Mouse (Mus musculus) erythroblast, adult 5-6 weeks (primary cell): ENCODE measurements around the gene Amer3. TPM values are rescaled to one million over a fixed set of nuclear protein-coding genes. Genes with fewer than 3 reads are reported as not detected.
"Not testable (repeated sequence)": the region's sequence is repeated elsewhere in the genome, so short reads cannot be mapped to it uniquely, and the experiment has no call there.

Experiments used
- ATAC-seq: replicated peaks from 2 replicates; pipeline ENCODE4 v1.8.0; 2016; ENCODE audit warnings: moderate number of reproducible peaks, mild to moderate bottlenecking, moderate TSS enrichment, inconsistent platforms; ENCODE audit not compliant: poor library complexity, low FRiP score, severe bottlenecking
- total RNA-seq, 2 experiments: library from RNA; stranded (forward) in 1 of 2; stranded (reverse) in 1 of 2; fragments of 150-400 nt in 1 of 2; fragments of 200-764, 138-1000 nt in 1 of 2; gene quantifications; 2 replicates each; pipeline versions ENCODE4 v1.2.3 to v1.2.4; 2015 to 2017; ENCODE audit warnings: low replicate concordance in 2 of 2

The Amer3 gene
- not detected in 2 replicates for total RNA-seq (2015; ENCODE audit: low replicate concordance)
- total RNA-seq (2017; ENCODE audit: low replicate concordance) = 0.56 TPM in 1 of 2 replicates, not detected in the other

DNA sequence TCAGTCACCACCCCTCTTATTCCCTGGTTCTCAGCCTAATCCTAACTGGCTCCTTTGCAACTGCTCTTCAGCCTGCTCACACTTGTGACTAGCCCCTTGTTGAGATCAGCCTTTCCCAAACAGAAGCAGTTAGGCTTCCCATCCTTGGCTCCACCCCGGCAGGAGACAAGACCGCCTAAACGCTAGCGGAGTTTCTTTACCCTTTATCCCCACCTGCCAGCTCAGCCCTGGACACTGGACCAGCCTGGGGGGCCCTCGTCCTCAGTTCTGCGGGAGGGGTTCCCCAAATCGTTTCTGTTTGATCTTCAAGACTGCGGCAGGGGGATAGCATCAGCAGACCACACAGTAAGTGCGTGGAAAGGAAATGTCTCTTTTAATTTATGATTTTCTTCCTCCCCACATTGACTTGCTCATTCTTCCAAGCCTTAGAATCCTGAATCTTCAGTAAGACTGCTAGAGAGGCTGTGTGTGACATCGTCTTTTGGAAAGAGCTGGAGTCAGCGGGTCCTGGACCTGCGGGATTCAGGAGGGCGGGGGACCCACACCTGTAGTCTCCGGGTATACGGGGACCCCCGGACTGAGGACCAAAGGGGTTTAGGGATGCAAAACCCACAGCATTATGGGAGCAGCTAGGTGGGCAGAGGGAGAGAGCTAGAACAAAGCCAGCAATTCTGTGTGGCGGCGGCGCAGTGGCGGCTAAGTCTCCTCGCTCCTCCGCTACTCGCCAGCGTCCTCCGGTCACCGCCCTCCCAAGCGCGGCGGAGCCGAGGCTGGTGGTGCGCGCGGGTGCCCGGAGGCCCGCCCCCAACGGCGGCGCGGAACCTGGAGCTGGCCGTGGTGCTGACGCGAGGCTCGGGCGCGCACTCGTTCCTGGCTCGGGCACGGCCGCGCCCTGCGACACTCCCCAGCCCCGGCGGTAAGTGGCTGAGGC, at the start of gene Amer3:
Gene Amer3, plus strand, starts transcription at position 807 of the 931 bp plus-strand sequence.
- ATAC-seq = no peak

GRCm38 (mm10) chr1:34534574-34534973, 44.9 kb upstream of the Amer3 start:
- ATAC-seq = not testable (repeated sequence)

- not testable (repeated sequence) for ATAC-seq
Measured at GRCm38 (mm10) chr1:34535043-34535698, 44.3 kb upstream of the Amer3 start, which contains the start of gene Cfc1. Gene Cfc1, plus strand, starts transcription at chr1:34535648.

DNA sequence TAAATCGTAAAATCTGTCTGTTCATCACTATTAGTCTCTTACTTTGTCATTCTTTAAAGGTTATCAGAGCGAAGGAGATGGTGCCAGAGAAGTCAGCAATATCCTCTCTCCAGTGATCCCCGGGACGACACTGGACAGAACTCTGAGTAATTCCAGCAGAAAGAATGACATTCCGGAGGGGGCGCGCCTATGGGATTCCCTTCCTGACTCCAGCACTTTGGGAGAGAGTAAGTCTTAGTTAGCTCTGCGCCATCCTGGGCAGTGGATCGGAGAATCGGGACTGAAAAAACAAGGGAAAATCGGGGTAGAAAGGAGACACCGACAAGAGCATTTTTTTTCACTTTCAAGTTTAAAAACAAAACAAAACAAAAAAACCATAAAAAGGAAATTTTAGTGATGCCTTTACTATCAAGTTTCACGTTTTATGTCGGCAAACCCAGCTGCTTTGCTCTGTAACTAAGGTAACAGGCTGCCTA, 43.1 kb upstream of the Amer3 start:
- ATAC-seq = no peak

GRCm38 (mm10) chr1:34536767-34537485, 42.5 kb upstream of the Amer3 start:
- ATAC-seq = no peak

GRCm38 (mm10) chr1:34547074-34547473, 32.4 kb upstream of the Amer3 start:
- no peak for ATAC-seq

DNA sequence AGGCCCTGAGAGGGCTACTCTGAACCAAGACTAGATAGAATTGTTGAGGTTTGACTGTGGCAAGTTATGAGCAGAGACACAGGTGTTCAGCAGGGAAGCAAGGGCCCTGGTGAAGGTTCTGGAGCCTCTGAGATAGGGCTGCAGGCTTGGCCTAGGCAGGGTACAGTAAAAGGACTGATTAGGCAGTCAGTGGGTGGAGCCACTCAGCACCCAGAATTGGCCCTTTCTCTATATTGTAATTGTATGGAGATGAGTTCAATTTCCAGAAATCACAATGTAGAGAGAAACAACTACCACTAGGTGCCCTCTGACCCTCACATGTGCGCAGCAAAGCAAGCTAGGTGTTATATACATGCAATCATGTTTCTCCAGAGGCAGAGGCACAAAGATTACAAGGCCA, 25.8 kb upstream of the Amer3 start:
- ATAC-seq = no peak

- ATAC-seq = no peak
Measured at GRCm38 (mm10) chr1:34554275-34554674, 25.2 kb upstream of the Amer3 start.

GRCm38 (mm10) chr1:34560843-34561242, 18.6 kb upstream of the Amer3 start, which contains the start of gene Prss40:
Gene Prss40, minus strand, starts transcription at chr1:34560943.
- no peak for ATAC-seq

- no peak for ATAC-seq
Measured at GRCm38 (mm10) chr1:34564383-34565045, 14.9 kb upstream of the Amer3 start.

- no peak for ATAC-seq
Measured at GRCm38 (mm10) chr1:34568120-34568519, 11.3 kb upstream of the Amer3 start.

DNA sequence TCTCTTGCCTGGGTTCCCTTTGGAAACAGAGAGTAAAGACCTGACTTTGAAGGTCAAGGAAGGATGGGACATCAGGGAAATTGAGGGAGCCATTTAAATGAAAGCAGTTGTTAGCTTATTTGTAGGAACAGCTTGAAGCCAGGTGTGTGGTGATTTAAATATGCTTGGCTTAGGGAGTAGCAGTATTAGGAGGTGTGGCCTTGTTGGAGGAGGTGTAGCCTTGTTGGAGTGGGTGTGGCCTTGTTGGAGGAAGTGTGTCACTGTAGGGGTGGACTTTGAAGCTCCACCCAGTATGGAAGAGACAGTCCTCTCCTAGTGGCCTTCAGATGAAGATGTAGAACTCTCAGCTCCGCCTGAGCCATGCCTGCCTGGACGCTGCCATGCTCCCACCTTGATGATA, 9.6 kb upstream of the Amer3 start:
- no peak for ATAC-seq

DNA sequence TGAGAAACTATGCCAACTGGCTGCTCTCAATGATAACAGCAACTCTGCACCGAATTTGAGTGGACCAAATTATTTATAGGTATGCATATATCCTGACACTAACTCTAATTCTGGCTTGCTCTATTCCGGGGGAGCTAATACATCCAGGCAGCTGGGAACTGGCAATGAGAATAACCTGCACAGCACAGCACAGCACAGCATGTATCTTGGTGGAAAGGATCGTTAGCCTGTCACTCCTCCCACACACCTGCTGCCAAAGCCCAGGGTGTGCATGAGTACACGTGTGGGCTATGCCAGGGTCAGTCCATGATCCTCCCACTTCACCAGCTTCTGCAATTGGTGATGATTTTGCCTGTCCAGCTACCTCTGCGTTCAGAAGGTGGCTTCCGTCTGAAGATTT, 8.0 kb upstream of the Amer3 start:
- no peak for ATAC-seq

GRCm38 (mm10) chr1:34573221-34573620, 6.2 kb upstream of the Amer3 start:
- no peak for ATAC-seq

DNA sequence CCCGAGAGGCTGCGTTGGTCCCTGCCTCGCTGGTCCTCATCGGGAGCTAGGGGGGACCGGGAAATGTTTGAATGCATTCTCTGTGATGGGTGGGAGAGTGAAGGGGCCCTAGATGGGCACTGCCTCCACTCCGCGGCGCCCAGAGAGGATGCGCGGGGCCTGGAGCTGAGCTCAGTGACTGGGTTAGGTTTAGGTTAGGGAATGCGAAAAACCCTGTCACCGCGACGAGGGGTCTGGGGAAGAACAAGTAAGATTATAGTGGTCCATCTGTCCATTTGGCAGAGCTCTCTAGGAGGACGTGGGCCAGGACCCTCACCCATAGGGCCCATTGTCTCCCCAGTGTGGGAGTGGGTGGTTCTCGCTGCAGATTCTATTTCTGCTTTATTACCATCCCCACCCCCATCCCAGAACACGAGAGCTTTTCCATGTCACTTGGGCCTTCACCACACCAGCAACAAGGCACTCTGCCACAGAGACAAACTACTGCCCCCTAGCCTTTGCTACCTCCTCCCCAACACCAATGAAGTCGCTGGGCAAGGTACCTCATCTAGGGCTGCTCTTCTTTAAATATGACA, 412 bp downstream of the Amer3 start:
- ATAC-seq = no peak

DNA sequence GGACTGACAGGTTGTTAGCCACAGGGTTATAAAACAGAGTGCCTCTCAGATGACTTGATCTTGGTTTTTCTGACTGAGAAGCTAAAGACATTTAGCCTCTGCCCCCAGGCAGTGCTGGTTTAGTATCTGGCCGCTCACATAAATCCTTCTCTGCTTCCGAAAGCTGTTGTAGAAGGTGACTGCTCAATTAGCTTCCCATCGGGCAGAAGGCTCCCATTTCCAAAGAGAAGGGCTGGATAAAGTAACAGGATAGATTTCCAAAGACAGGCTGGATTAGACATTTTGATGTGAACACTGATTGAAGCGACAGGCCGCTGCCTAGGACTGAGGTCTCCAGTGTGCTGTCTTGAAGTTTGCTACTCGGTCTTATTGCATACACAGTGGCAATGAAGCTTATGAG, 2.8 kb downstream of the Amer3 start:
- ATAC-seq = no peak

GRCm38 (mm10) chr1:34583821-34584263, 4.4 kb downstream of the Amer3 start:
- ATAC-seq = no peak

DNA sequence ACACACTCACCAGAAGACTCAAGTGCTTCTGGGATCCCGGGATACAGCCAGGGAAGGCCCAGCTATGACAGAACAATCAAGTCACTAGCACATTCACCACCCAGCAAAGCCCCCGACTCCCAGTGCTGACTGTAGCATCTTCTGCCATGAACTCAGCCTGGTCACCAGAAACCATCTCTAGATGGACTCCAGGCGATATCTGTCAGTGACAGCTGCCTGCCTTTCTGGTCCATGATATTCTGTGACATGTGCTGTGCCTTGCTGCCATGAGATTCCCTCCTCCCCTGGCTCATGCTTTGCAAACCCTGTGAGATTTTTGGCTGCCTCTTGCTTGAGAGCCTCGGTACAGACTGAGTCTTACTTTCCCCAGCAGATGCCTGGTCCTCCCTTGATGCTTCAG, 5.3 kb downstream of the Amer3 start:
- no peak for ATAC-seq
